Mouse (Mus musculus) liver, adult (tissue): Measurements from ENCODE around the gene Map3k1.

Experiments used
- GATA4 ChIP-seq: IDR thresholded peaks from 2 replicates; pipeline ENCODE4 v1.6.1; 2014; ENCODE audit warnings: mild to moderate bottlenecking, low read length; ENCODE audit not compliant: insufficient replicate concordance

The Map3k1 gene

DNA sequence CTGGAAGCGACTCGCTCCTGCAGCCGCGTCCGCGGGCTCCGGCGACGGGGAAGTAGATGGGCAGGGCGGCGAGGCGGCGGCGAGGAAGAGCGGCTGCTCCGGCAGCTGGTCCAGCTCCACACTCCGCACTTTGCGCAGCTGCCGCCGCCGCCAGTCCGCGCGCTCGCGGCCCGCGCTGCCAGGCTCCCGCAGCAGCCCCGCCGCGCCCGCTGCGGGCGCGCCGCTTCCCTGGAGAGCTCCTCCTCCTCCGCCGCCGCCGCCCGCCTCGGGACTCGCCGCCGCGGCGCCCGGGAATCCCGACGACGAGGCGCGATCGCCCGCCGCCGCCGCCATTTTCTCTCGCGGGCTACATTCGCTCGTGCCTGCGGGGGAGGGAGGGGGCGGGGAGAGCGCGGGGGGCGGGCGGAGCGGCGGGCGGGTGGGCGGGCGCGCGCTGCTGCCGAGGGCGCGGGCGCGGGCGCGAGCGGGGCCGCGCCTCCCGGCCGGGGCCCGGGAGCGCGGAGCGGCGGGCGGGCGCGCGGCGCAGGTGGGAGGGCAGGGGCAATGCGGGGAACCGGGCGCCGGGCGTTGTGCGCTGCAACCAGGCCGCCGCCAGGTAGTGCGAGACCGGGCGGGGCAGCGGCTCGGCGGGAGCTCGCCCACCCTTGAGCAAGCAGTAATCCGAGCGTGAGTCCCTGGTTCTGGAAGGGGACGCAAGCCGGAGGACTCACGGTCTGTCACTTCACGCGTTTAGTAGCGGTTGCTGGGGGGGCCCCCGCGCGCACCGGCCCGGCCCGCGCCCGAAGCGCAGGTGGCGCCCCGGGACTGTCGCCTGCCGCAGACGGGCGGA lies at the start of gene Map3k1:
Map3k1 (minus strand) TSS at position 357 of the 829 bp plus-strand sequence.
- TF ChIP-seq GATA4 = no peak

DNA sequence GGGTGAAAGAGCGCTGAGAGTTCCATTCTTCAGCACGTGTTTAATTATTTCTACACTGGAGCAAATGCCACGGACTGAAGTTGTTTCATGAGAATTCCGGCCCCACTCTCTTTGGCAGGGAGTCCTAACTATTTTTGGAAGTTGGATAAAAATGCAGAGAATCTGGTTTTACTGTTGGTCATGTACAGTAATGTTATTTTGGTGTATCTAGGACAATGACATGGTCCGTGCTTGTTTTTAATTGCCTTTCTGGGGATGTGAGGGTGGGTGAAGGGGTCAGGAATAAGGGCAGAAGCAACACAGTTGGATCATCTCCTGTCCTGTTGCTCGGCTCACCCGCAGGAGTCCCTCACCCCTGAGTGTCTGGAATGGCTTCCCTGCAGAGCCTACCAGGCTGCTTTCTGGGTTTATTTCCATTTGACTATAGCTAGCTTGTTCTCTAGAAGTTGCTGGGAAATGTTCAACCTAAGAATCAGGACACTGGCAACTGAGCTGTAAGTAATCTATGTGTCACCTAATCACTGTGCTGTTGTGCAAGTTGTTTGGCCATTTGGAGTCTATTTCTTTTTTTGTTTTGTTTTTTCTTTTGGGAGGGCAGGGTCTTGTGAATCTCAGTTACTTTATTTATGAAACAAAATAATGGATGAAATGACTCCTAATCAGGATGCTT lies 48.1 kb upstream of the Map3k1 start:
- TF ChIP-seq GATA4 = no peak

GRCm38 (mm10) chr13:111856232-111856631 lies 47.4 kb upstream of the Map3k1 start:
- TF ChIP-seq GATA4 = no peak

DNA sequence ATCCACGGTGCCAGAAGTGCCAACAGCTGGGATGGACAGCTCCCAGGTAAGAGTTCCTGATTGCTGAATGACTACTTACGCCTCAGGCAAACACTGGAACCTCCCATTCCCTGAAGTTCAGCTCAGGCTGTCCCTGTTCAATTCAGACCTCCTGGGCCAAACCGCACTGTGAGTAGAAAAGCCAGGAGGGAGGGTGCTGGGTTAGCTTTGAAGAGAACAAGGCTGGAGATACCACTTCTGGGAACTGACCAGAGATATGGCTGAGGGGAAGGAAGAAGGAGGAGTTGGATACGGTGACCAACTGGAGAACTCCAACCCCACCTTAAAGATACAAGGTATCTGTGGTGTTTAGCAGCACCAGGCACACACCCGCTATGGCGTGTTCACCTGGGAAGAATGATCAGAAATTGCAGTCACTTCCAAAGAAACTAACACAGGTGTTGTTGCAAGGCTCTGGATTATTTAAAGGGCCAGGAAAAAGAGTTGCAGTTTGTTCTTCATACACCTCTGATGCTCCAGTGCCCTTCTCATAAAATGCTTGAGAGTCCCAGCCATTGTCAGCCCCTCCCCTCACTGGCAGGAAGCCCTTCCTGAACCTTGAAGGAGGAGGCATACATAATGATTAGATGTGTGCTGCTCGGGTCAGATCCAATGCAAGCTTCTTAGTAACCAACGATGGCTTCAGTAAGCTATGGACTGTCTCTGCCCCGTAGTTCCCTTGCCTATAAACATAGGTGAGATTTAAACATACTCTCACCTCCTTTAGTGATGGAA lies 43.8 kb upstream of the Map3k1 start:
- TF ChIP-seq GATA4 = no peak

DNA sequence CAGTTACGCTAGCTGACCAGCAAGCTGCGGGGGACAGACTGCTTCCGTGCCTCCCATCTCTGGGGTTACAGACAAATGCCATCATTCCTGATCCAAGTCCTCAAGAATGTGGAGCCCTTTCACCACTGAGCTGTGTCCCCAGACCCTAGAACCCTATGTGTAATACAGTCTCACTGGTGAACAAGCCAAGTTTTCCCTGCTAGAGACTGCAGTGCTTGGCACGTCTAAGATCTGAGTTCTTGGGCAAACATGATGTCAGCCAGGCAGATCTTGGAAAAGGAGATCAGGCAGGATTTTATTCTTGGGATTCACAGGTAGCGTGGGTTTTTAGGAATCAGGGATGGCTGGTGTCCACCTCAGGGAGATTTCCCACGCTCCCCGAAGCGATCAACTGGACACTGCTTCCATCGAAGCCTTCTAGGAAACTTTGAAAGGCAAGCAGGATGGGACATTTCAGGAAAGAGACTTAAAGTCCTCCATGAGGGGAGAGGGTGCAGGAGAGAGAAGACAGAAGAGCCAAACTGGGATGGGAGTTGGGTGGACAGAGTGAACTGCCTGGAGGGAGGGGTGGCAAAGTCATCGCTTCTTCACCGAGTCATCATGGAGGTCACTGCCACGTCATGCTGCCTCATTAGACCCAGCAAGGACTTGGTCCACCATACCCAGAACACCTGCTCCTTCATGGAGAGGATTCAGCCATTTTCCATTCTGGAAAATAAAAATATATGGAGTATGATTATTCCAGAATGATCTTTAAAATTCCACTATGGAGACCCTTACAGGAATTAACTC lies 41.4 kb upstream of the Map3k1 start:
- TF ChIP-seq GATA4 = no peak

DNA sequence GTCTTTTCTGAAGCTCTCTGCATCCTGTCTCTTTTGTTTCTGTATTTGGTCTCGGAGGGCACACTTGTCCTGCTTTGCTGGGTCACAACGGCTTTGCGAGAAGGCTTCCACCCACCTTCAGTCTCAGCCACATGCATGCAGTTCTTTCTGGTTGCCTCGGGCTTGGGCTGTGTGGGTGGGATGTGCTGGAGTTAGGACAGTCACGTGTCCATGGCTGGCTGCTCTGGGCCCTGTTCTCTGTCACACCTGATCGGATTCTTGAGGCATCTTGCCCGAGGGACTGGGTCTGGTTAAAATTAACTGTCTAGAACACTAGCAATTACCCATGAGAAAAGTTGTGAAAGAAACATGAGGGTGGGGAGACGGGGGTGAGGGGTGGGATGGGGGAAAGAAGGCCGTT lies 36.7 kb upstream of the Map3k1 start:
- TF ChIP-seq GATA4 = no peak

DNA sequence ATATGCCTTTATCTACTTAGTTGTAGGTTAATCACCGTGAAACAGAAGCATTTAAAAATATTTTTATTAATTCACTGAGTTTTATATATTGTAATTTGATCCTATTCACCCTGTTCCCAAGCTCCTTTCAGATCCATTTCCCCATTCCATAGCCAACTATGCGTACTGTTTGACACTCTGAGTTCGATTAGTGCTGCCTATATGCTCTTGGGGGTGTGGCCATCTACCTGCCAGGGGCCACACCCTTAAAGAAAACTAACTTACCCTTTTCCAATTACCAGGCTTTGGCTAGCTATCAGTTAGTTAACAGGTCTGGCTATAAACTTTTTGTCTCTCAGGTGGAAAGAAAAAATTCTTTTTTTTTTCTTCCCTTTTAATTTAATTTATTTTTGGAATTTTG lies 35.5 kb upstream of the Map3k1 start:
- no peak for TF ChIP-seq GATA4

- TF ChIP-seq GATA4 = no peak
Observed at GRCm38 (mm10) chr13:111835787-111836186, 27.0 kb upstream of the Map3k1 start.

GRCm38 (mm10) chr13:111834613-111835012 lies 25.8 kb upstream of the Map3k1 start:
- TF ChIP-seq GATA4 = no peak

GRCm38 (mm10) chr13:111829473-111829872 lies 20.7 kb upstream of the Map3k1 start:
- no peak for TF ChIP-seq GATA4

GRCm38 (mm10) chr13:111827481-111827880 lies 18.7 kb upstream of the Map3k1 start:
- TF ChIP-seq GATA4 = no peak

- no peak for TF ChIP-seq GATA4
Observed at GRCm38 (mm10) chr13:111824178-111824577, 15.4 kb upstream of the Map3k1 start.

GRCm38 (mm10) chr13:111821727-111822375 lies 13.1 kb upstream of the Map3k1 start:
- TF ChIP-seq GATA4 = no peak

GRCm38 (mm10) chr13:111819618-111820385 lies 11.0 kb upstream of the Map3k1 start:
- TF ChIP-seq GATA4 = no peak
